Mouse (Mus musculus) natural killer cell, adult 2 months (primary cell): Measurements from ENCODE around the gene Gm21708.
"Not testable (repeated sequence)": the region's sequence is repeated elsewhere in the genome, so short reads cannot be mapped to it uniquely, and the experiment has no call there.

ENCODE experiments used
- DNase-seq, 2 experiments: peaks; one replicate each; pipeline ENCODE4 v3.0.0; 2022; ENCODE audit warnings: low spot score in 2 of 2

Gene Gm21708

DNA sequence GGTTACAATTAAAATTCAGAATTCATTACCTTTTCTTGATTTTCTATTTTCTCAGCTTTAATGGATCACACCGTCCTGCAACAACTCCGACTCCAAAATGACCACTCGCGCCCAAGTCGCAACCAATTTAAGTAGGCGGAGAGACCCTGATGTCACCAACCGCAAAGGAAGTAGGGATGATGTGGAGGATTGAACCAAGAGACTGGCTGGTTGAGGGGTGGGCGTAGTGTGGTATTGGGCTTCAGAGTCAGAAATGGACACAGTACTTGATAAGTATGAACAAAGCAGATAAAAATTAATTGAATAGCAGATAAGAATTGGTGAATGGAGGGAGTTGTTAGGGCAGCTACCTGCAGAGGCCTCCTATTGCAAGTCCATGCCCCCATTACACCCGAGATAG is at the start of gene Gm21708, which contains the start of gene Gm21704:
TSS of gene Gm21708 (minus strand) at position 101 of the 400 bp plus-strand sequence.
TSS of gene Gm21704 (minus strand) at position 101 of the 400 bp plus-strand sequence.
- not testable (repeated sequence) for DNase-seq
